Mouse (Mus musculus): ENCODE measurements around the gene Ascc3. TPM values are rescaled to one million over a fixed set of nuclear protein-coding genes. Genes with fewer than 3 reads are reported as not detected.

The Ascc3 gene
- polyA plus RNA-seq, 1 experiment from 2014 or later = 16.8 TPM

DNA sequence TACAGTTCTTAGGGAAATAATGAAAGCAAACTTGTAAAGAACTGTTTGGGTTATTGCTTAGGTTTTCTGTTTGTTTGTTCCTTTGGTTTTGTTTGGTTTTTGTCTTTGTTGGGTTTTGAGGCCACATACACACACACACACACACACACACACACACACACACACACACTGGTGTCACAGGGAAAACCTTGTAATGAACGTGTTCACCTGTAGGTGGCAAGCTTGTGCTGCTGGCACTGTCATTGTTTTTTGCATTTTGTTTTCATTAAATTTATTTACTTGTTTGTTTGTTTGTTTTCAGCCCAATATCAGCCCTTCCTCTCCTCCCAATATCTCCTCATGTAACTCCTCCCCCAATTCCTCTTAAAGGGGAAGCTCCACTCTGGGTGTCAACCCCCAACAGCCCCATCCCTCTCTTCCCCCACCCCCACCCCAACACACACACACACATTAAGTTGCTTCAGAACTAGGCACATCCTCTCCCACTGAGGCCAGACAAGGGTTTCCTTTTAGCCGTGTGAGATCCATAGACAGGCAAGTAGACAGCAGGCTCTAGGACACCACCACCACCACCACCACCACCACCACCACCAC is 289.1 kb downstream of the Ascc3 start:
- Histone ChIP-seq H3K9me3 (no peaks in the 10 kb centered on the region), H3K36me3 (no peaks in the 10 kb centered on the region), H3K4me2 (no peak overlapping the region), H3K27ac (replicated peaks) (no peak overlapping the region), H3K9ac (no peak overlapping the region), H3K27me3 (peaks cover 14% of the 10 kb centered on the region; the same call in 1 of the 2 replicates), H3K4me1 (replicated peaks) (no peaks in the 10 kb centered on the region), H3K4me3 (no peak overlapping the region)
- 23% methylated on average over 2 of the region's 2 CpGs for WGBS
- no peak for ATAC-seq (ENCODE audit: low read depth)

DNA sequence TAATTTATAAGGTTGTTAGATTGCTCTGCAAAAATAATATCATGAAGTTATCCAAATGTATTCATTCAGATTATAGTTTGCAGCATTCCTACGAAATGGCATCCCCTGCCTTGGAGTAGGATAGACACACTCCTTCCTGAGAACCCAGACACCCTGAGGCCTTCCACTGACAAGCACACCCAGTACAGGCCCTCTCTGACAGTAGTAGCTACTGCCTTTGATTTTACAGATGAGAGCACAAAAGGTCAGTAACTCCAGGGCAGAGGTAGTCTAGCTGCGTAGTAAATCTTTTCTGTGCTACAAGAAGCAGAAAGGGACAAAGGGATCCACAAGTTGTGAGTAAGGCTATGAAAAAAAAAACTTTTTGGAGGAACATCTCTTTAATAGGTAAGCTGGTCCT is 289.9 kb downstream of the Ascc3 start:
- Histone ChIP-seq H3K4me1 (replicated peaks) (no peaks in the 10 kb centered on the region), H3K4me3 (no peak overlapping the region), H3K9me3 (no peaks in the 10 kb centered on the region), H3K27ac (replicated peaks) (no peak overlapping the region), H3K4me2 (no peak overlapping the region), H3K27me3 (peaks cover 14% of the 10 kb centered on the region; the same call in 1 of the 2 replicates), H3K9ac (no peak overlapping the region), H3K36me3 (no peaks in the 10 kb centered on the region)
- ATAC-seq (ENCODE audit: low read depth) = no peak
- WGBS = 69% methylated on average over 2 of the region's 2 CpGs

DNA sequence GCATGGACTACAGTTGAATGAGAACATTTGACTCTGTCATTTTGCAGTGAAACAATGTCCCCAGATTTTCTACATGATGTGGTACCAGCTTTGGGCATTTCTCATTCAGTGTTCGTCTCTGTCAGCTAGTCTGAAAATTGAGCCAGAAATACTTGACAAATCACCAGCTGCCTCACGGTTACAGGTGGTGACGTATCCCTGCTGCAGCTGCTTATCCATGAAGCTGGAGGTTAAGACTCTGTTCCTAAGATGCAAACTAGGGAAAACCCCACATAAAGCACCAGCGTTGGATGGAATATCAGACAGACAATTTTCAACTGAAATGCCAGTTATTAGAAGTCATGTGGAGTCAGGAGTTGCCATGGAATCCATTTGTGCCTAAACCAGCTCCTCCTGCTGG is 293.8 kb downstream of the Ascc3 start:
- Histone ChIP-seq H3K9ac (no peak overlapping the region), H3K27ac (replicated peaks) (no peak overlapping the region), H3K9me3 (no peaks in the 10 kb centered on the region), H3K27me3 (peaks cover 51% of the 10 kb centered on the region), H3K4me2 (no peak overlapping the region), H3K4me3 (no peak overlapping the region), H3K4me1 (replicated peaks) (no peaks in the 10 kb centered on the region), H3K36me3 (no peaks in the 10 kb centered on the region)
- no peak for ATAC-seq (ENCODE audit: low read depth)
- 66% methylated on average over 4 of the region's 4 CpGs for WGBS

DNA sequence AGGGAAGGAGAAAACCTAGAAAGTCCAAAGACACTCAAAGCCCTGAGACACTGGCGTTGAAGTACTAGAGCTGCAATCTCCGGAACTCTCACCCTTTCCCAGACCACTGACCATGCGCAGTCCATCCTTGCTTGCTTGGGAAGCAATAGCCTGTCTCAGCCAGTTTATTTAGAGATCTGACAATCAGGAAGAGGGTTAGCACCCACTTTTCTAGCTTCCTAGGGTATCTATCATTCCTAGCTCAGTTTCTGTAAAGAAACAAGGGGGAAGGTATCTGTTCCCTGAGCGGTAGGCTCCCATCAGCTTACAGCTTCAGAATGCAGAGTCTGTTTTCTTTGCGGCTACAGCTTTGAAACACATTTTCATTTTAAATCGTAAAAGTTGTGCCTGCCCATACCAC is 298.2 kb downstream of the Ascc3 start:
- Histone ChIP-seq H3K4me1 (replicated peaks) (peaks cover 13% of the 10 kb centered on the region), H3K36me3 (no peaks in the 10 kb centered on the region), H3K4me2 (no peak overlapping the region), H3K4me3 (no peak overlapping the region), H3K27ac (replicated peaks) (no peak overlapping the region), H3K9me3 (no peaks in the 10 kb centered on the region), H3K9ac (no peak overlapping the region), H3K27me3 (peaks cover 84% of the 10 kb centered on the region)
- 10% methylated on average over 6 of the region's 6 CpGs for WGBS
- ATAC-seq (ENCODE audit: low read depth) = no peak

DNA sequence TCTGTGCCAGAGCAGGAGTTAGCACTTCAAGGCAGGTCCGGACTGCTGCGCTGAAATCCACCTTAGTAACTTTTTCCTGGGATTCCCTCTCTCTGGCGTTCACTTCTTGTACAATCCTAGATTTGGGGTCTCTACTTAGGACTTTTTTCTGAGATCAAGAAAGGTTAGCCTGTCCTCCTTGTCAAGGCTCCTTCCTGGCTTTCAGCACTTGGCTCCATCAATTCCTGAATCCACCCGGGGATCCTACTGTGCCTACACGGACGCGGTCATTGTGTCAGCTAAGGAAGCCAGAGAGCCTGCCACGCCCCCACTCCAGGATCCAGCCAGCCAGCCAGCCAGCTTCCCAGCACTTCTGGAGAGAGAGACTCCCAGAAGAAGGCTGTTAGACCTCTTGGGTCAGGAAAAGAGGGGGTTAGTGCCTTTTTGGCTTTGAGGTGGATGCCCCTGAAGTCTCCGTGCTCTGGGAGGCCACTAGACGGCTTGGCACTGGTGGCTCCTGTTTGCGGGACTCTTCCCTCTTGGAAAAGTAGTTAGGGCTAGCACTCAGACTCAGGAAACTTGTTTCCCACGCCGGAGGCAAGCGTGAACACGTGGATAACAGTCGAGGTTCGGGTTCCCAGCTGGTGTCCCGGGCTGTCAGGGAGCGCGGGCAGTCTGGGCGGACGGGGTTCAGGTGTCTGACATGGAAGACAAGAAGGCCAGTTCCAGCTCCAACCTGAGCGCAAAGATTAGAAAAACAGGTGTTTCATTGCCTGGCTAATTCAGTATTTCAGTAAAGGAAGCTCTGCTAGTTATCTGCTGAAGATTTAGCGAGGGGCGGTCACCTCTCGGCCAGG is 299.6 kb downstream of the Ascc3 start:
- H3K36me3 ChIP-seq = no peaks in the 10 kb centered on the region
- H3K4me3 ChIP-seq = no peak overlapping the region
- H3K4me2 ChIP-seq = 0 out of 2 replicates have a peak overlapping the region, but pooled peaks have one; percentile 5
- no peaks in the 10 kb centered on the region for H3K9me3 ChIP-seq
- H3K27ac ChIP-seq (replicated peaks) = no peak overlapping the region
- under 1% methylated on average over 26 of the region's 26 CpGs for WGBS
- no peak for ATAC-seq (ENCODE audit: low read depth)
- H3K9ac ChIP-seq = no peak overlapping the region
- H3K4me1 ChIP-seq (replicated peaks) = peaks cover 13% of the 10 kb centered on the region
- peaks cover 94% of the 10 kb centered on the region for H3K27me3 ChIP-seq

DNA sequence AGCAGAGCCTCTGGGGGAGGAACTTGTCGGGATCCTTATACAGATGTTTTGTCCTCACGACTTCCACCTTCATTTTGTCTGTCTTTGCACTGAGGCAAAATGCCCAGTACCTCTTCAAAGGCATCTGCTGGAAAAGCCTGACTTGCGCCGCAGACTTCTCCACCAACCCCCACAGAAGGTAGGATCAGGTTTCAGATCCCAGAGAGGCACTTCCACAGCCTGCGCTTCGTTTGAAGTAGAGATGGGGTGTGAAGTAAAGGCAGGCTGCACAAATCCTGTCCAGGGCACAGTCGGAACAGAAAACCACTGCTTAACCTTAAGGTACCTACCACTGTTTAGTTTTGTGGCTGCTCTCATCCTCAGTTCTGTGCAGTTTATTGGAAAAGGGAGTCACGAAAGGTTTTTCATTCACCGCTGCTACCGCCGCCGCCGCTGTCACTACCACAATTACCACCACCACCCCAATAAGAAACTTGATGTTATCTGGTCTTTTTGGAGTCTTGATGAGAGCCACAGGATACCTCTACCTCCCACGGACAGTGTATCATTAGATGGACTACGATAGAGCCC is 300.4 kb downstream of the Ascc3 start:
- Histone ChIP-seq H3K27ac (replicated peaks) (no peak overlapping the region), H3K27me3 (peaks cover 97% of the 10 kb centered on the region), H3K4me3 (no peak overlapping the region), H3K9ac (no peak overlapping the region), H3K36me3 (no peaks in the 10 kb centered on the region), H3K4me2 (0 out of 2 replicates have a peak overlapping the region, but pooled peaks have one; percentile 5), H3K4me1 (replicated peaks) (peaks cover 13% of the 10 kb centered on the region), H3K9me3 (no peaks in the 10 kb centered on the region)
- no peak for ATAC-seq (ENCODE audit: low read depth)
- WGBS = 1% methylated on average over 15 of the region's 15 CpGs

DNA sequence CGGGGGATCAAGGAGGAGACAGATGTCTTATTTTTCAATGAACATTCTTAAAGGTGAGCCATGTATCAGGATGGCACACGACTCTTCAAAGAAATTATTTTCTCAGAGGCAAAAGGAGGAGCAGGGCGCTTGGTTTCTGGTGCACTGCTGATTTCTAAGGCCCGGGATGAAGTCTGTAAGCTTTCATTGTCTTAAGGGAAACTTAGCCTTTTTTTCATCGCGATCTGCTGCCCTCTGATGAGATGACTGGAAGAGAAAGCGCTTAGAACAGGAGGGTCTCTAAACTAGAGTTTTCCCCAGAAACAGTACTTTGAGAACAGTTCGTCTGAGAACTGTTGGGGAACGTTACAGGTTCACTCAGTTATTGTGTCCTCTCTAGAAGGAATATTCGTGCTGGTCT is 301.1 kb downstream of the Ascc3 start:
- Histone ChIP-seq H3K27ac (replicated peaks) (no peak overlapping the region), H3K9ac (no peak overlapping the region), H3K4me1 (replicated peaks) (peaks cover 13% of the 10 kb centered on the region), H3K27me3 (peaks cover 99% of the 10 kb centered on the region), H3K36me3 (no peaks in the 10 kb centered on the region), H3K4me3 (peak overlapping the region; percentile 45; the same call in 1 of the 2 replicates), H3K9me3 (no peaks in the 10 kb centered on the region), H3K4me2 (peak overlapping the region; percentile 72)
- ATAC-seq (ENCODE audit: low read depth) = no peak
- 4% methylated on average over 10 of the region's 10 CpGs for WGBS

DNA sequence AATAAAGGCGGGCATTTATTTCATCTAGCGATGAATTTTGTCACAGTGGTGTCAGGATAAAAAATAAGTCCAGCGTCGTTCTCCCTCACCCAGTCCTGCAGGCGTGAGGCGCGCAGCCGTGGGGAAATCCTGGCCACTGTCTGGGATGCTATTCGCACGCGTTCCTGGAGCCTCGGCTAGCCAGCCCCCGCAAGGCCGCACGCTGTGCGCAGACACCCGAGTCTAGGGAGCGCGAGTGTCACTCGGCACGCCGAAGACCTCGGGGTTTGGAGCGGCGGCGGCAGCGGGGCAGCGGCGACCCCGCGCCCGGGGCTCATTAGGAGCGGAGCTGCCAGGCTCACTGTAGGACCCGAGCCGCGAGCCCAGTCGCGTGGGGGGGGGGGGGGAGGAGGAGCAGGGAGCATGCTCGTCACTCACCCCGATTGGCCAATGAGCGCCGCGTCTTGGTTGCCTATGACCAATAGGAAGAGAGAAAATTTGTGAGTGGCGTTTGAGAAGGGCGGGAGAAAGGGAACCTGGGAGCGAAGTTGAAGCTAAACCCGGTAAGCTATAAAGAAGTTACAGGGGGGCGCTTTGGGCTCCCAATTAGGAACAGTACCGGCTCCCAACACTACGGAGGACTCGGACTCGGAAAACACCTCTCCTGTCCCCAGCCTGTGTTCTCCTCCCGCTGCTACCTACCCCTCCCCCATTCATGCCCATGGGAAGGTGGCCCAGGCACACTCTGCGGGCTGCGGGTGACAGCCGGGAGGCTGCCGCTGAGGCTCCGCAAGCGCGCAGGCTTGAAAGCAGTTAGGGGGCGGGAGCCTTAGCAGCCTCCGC is 301.9 kb downstream of the Ascc3 start, which contains the start of gene Sim1:
Gene Sim1 (plus strand): TSS at position 585 of the 822 bp plus-strand sequence.
- Histone ChIP-seq H3K4me3 (peak within 1 kb of the TSS; percentile 45), H3K27me3 (peaks cover 96% of the 10 kb centered on the region), H3K9ac (peak within 1 kb of the TSS; percentile 35; the same call in 1 of the 2 replicates), H3K36me3 (no peaks in the 10 kb centered on the region), H3K4me2 (peak within 1 kb of the TSS; percentile 72), H3K27ac (replicated peaks) (no peak within 1 kb of the TSS), H3K9me3 (no peaks in the 10 kb centered on the region), H3K4me1 (replicated peaks) (peaks cover 13% of the 10 kb centered on the region)
- peak; percentile 96 for ATAC-seq (ENCODE audit: low read depth)
- under 1% methylated on average over 62 of the region's 62 CpGs for WGBS

DNA sequence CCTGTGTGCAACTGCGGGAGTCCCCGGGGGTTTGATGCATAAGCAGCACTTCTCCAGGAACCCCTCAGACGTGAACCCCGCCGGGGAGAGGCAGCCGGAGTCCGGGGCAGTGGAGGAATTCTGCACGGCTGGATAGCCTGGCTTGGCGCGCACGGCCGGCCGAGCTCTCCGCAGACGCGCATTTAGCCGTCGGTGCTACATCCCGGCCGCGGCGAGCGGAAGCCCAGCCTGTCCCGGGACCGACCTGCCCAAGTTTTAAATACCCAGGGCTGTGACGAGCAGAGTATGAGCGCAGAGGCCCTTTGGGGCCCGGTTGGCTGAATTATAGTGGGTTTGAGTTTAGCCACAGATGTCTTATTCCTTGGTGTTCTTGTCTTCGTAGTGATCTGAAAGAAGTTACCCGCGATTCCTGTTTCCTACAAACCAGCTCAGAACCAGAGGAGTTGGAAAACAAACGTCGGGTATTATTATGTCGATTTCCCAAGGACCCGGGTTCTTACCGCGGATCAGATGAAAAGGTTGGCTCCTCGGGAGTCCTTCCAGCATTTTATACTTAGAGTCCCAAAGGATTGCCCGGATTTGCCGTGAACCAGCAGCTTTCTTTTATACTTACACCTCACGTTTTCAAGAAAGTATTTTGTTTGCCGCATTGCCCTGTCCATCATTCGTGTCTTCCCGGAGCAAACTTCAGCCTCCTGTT is 302.8 kb downstream of the Ascc3 start:
- H3K27ac ChIP-seq (replicated peaks) = no peak overlapping the region
- peak; percentile 47; the same call in 1 of the 2 replicates for ATAC-seq (ENCODE audit: low read depth)
- H3K9ac ChIP-seq = no peak overlapping the region
- H3K9me3 ChIP-seq = no peaks in the 10 kb centered on the region
- H3K4me1 ChIP-seq (replicated peaks) = peaks cover 13% of the 10 kb centered on the region
- under 1% methylated on average over 44 of the region's 44 CpGs for WGBS
- peak overlapping the region; percentile 45 for H3K4me3 ChIP-seq
- peaks cover 96% of the 10 kb centered on the region for H3K27me3 ChIP-seq
- H3K4me2 ChIP-seq = peak overlapping the region; percentile 72
- H3K36me3 ChIP-seq = no peaks in the 10 kb centered on the region

DNA sequence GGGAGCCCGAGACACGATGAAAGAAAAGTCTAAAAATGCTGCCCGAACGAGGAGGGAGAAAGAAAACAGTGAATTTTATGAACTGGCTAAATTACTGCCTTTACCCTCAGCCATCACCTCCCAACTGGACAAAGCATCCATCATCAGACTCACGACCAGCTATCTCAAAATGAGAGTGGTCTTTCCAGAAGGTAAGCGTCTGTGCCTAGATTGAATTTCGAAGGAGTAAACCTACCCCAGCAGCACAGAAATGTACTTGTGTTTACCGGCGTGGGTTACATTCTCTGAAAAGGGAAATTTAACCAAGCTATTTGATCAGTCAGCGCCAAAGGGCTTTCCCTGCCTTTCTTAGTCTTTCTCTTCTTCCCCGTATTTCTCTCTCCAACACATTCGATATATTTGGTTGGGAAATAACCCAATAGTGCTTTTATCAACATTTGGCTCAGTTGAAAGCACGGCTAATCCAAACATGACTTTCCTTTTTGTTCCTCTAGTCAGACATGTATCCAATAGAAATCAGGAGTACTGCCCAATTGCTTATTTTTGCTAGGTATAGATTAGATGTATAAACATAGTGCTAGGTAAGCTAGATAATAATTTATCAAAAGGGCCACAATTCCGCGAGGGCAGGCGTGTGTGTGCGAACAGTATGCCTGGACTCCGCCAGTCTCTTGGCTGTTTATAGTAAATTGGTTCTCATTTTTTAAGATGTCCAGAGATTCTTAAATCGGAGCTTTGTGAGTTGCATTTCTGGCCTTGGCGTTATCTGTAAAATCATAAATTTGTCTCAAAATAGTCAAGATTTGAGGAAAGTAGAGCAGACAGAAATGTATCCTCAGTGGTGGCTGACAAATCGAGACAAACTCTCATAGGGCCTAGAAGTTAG is 303.7 kb downstream of the Ascc3 start:
- Histone ChIP-seq H3K9me3 (no peaks in the 10 kb centered on the region), H3K27ac (replicated peaks) (no peak overlapping the region), H3K4me1 (replicated peaks) (peaks cover 18% of the 10 kb centered on the region), H3K9ac (no peak overlapping the region), H3K36me3 (no peaks in the 10 kb centered on the region), H3K27me3 (peaks cover 96% of the 10 kb centered on the region), H3K4me3 (no peak overlapping the region), H3K4me2 (no peak overlapping the region)
- ATAC-seq (ENCODE audit: low read depth) = no peak
- WGBS = 5% methylated on average over 21 of the region's 21 CpGs
